Mouse (Mus musculus): Measurements from ENCODE around the gene Cd244a.

- TF ChIP-seq TAL1 (IDR thresholded peaks at IDR 0.05; ENCODE audit: low read length) (no peak), GATA1 (IDR thresholded peaks at IDR 0.05; ENCODE audit: low read length) (no peak)
Measured at GRCm38 (mm10) chr1:171564247-171564646, 5.3 kb downstream of the Cd244a start.

Measured in erythroblast, embryonic 14.5 days (primary cell).